ENCODE assay signal across 8 mouse cellular contexts in the genomic region with DNA sequence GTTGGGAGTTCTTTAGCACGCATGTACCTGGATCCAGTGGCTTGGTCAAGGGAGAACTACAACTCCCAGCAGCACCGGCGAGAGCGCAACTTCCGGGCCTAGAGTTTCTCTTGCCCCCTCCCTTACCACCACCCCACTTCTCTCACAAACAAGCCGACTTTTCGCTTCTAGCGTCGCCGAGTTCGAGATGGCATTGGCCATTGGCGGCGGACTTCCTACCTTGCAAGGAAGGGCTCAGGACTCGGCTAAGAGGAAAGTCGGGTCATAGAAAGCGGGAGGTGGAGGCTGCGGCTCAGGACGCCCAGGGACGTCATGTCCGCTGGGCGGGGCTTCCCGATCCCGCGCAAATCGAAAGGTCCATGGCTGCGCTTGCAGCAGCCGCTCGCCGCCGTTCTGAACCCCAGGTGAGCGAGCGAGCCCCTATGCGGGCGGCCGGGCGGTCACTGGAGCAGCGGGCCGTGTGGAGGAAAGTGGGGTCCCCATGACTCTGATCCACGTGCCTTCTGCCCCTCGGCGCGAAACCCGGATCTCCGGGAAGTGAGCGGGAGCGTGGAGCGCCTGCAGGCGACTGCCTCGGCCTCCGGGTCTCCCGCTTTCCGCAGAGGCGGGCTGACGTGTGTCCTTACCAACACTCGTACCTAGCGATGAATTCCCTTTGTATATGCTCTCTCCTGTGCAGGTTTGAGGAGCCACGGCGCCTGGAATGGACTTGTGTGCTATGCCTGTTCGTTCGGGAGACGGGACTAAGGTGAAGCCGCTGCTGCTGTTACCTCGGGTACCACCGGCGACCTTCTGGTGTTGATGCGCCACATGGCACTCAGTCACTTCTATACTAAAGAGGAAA. TPM values are rescaled to one million over a fixed set of nuclear protein-coding genes. Genes with fewer than 3 reads are reported as not detected.
A peak's percentile ranks its signal among the peaks of the same experiment; 100 is the strongest.
DNase-seq lines count a peak whose midpoint lies in the region; ATAC-seq lines count a peak whose summit lies in the region.

A gene (plus strand): TSS at position 129 of the 844 bp plus-strand sequence.

- H3K4me1 ChIP-seq in hindbrain, embryonic 16.5 days (ENCODE audit: control insufficient read depth, insufficient read depth, low read depth, low read length), result no peaks in the 10 kb centered on the region; the same call in none of the 2 replicates

- DNase-seq in WW6 (ENCODE audit: low read depth, low spot score), result peak; percentile 66
- peak; percentile 59 to 82 for DNase-seq in cerebellum, postnatal 4 days (ENCODE audit: low spot score in 2 of 2)
- peak; percentile 87 for DNase-seq in gastrocnemius, adult 18-20 months (ENCODE audit: low spot score)
- DNase-seq in left cerebral cortex, adult 18-20 months (ENCODE audit: low spot score in 2 of 2), result peak; percentile 82 to 88
- peak; percentile 88 for DNase-seq in right cerebral cortex, adult 18-20 months
- DNase-seq in urinary bladder, postnatal 10 days (ENCODE audit: low spot score), result peak; percentile 39

- no peaks in the 10 kb centered on the region for H3K36me3 ChIP-seq in hindbrain, embryonic 16.5 days (ENCODE audit: control insufficient read depth, insufficient read depth, low read length)
- H3K36me3 ChIP-seq in macrophage (ENCODE audit: inconsistent target), result no peaks in the 10 kb centered on the region

- H3K4me3 ChIP-seq in hindbrain, embryonic 16.5 days (ENCODE audit: low read length), result peak within 1 kb of the TSS; percentile 73
- H3K4me3 ChIP-seq in macrophage (ENCODE audit: inconsistent target), result peak within 1 kb of the TSS; percentile 63

- peak within 1 kb of the TSS; percentile 82 for H3K4me2 ChIP-seq in hindbrain, embryonic 16.5 days (ENCODE audit: low read length)

- no peaks in the 10 kb centered on the region for H3K79me2 ChIP-seq in macrophage (ENCODE audit: inconsistent target)

- H3K27me3 ChIP-seq in hindbrain, embryonic 16.5 days (replicated peaks; ENCODE audit: control insufficient read depth, insufficient read depth, low read length), result no peaks in the 10 kb centered on the region

- no peaks in the 10 kb centered on the region for H3K9me3 ChIP-seq in hindbrain, embryonic 16.5 days (ENCODE audit: control insufficient read depth, low read length)

- peak; percentile 99 for ATAC-seq in hindbrain, embryonic 16.5 days

- under 1% methylated on average over 66 of the region's 66 CpGs for WGBS in hindbrain, embryonic 16.5 days
- under 1% methylated on average over 66 of the region's 66 CpGs for WGBS in macrophage (ENCODE audit: missing documents)

- H3K27ac ChIP-seq in hindbrain, embryonic 16.5 days (ENCODE audit: low read depth, low read length), result peak within 1 kb of the TSS; percentile 89
- peak within 1 kb of the TSS; percentile 83 for H3K27ac ChIP-seq in macrophage

- peak within 1 kb of the TSS; percentile 81 for H3K9ac ChIP-seq in hindbrain, embryonic 16.5 days (ENCODE audit: low read depth, low read length)

RNA-seq across cellular contexts. Expression of the gene that starts here (rescaled TPM):
- total RNA-seq in gastrocnemius, adult 18-20 months (2021), result not detected
- polyA plus RNA-seq in hindbrain, embryonic 16.5 days (2015; fragmentation: Nextera tagmentation; extraction: Ambion mirVana), result 8.6 and 12.1 TPM in 2 replicates
- 1 to 10 TPM in 1 of 2 experiments, under 1 TPM in 1; 0.42 to 1.0 TPM for total RNA-seq in left cerebral cortex, adult 18-20 months (2021)
- total RNA-seq in macrophage (2018; cell fraction: chromatin; rRNA removed), result 1 to 10 TPM in 20 of 26 experiments, under 1 TPM in 6; 0.08 to 8.4 (median 2.6) TPM
- total RNA-seq in macrophage (2018; cell fraction: cytosol; rRNA removed), result 1 to 10 TPM in 14 of 26 experiments, under 1 TPM in 12; 0.10 to 1.8 (median 1.0) TPM
- total RNA-seq in macrophage (2018; cell fraction: nucleus; rRNA removed), result 10 to 100 TPM in 1 of 26 experiments, 1 to 10 TPM in 14, under 1 TPM in 10, not detected in 1; 0.17 to 13.3 (median 1.7) TPM
- polyA plus RNA-seq in macrophage (2018), result 0.25 to 10.1 TPM (median 0.55 TPM) in 3 replicates

Comparison
In these comparisons a context has a peak if more than half of its experiments do, and no peak if none do; other contexts are left out.
1. Peak in every context shown above with its lines: DNase-seq, ATAC-seq, H3K4me3 ChIP-seq and H3K27ac ChIP-seq.
2. Peak in DNase-seq in gastrocnemius, adult 18-20 months; RNA of the gene not detected or under 1 TPM.